Mouse (Mus musculus): ENCODE results near the gene Bfsp2.

DNA sequence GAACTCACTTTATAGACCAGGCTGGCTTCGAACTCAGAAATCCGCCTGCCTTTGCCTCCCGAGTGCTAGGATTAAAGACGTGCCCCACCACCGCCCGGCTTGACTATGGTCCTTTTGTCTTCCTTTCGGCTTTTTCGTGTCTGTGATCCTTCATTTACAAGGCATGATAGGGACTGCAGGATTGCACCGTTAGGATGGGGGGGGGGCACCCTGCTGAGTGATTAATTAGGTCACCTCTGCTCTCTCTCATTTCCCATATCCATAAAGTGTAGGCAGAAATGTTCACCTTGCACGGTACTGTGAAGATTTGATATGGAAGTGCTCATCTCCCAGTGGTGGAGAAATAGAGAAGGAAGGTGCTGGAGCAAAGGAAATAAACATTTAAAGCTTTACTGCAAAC, 101.5 kb downstream of the Bfsp2 start:
- TF ChIP-seq CTCF (IDR thresholded peaks at IDR 0.05; ENCODE audit: extremely low read depth, insufficient read depth, low read length) (no peak), POLR2A (IDR thresholded peaks at IDR 0.05; ENCODE audit: extremely low read depth, insufficient read depth, low read length) (no peak)
